Mouse (Mus musculus) left cerebral cortex, adult 2 months (tissue): Measurements from ENCODE around the gene Naa10. TPM values are rescaled to one million over a fixed set of nuclear protein-coding genes. Genes with fewer than 3 reads are reported as not detected.

Experiments used
- DNase-seq, 2 experiments: peaks; one replicate each; pipeline ENCODE4 v3.0.0; 2021 to 2022; ENCODE audit warnings: low spot score in 2 of 2, mixed read lengths in 1 of 2; ENCODE audit errors: extremely low spot score in 1 of 2
- H3K27ac ChIP-seq: fragments of 200-600 bp; 2 replicates; pipeline ENCODE4 v1.8.1; 2022
- H3K4me3 ChIP-seq: fragments of 200-600 bp; 2 replicates; pipeline ENCODE4 v1.8.1; 2022
- CTCF ChIP-seq: fragments of 200-600 bp; IDR thresholded peaks from 2 replicates; pipeline ENCODE4 v1.8.1; 2022; ENCODE audit warnings: antibody characterized with exemption, mild to moderate bottlenecking, moderate library complexity
- intact Hi-C: fragments of 180-260 bp; cut with DNase I; formaldehyde crosslinking; loops from one replicate; pipeline ENCODE4 v1.15.1; 2025
- total RNA-seq, 2 experiments: library from RNA; stranded (reverse); gene quantifications; 2 replicates each; pipeline ENCODE4 v1.2.3; 2021

The Naa10 gene
- total RNA-seq, 2 experiments from 2014 or later: 56.8 to 61.2 TPM

DNA sequence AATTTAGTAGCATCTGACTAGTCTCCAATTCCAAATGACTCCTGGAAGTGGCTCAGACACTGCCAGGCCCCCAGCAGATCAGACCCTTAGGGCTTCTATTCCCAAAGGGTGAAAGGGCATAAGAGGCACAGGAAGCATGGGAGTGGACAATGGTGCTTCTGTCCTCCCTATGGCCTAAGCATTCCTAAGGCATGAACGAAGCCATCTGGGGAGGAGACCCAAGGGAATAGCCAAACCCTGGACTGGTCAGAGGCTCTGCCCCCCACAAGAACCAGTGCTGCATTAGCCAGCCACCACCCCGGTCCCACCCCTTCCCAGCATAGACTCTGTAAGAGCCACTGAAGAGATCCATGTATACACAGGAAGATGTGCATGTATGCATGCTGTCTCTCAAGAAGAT, 45.9 kb downstream of the Naa10 start:
- H3K27ac ChIP-seq: no peak overlapping the region
- intact Hi-C loops: no loop called here
- no peak for TF ChIP-seq CTCF
- no peak for DNase-seq
- H3K4me3 ChIP-seq: no peak overlapping the region

DNA sequence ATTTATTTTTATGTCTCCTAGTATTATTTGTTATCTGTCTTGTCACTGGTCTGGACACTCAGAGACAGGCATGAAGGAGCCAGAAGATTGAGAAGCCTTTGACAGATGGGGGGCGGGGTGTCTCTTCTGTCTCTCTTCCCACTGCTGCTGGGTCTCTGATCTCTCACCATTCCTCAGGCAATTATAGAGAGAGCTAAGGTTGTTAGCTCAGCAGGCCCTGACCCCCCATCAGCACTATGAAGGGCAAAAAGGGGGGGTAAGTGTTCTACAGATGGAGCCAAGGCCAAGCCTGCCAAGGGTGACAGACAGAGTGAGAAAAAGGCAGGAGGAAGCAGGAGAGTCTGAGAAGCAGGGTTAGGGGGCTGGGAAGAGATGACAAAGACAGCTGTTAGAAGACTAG, 49.8 kb downstream of the Naa10 start:
- H3K4me3 ChIP-seq: no peak overlapping the region
- intact Hi-C loops: no loop called here
- H3K27ac ChIP-seq: no peak overlapping the region
- TF ChIP-seq CTCF: no peak
- DNase-seq: no peak

DNA sequence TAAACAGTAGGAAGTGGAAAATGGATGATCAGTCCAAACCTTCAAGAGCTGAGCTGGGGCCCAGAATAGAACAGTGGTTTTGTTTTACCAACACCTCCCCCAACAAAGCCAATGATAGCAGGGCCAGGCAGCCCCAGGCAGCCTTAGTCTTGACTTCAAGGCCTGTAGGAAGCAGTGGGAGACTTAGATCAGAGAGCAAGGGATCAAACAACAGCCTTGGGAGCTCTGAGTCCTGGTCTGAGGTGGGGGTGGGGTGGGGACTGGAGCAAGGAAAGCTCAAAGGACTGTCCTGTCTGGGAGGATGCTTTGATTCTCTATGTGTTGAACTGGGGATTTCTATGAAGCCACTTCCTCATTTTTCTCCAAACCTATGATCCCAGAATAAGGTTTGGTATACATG, 50.3 kb downstream of the Naa10 start:
- TF ChIP-seq CTCF: no peak
- DNase-seq: no peak
- Histone ChIP-seq H3K4me3 (no peak overlapping the region), H3K27ac (no peak overlapping the region)
- intact Hi-C loops: no loop called here

GRCm38 (mm10) chrX:73869334-73869733, 52.4 kb downstream of the Naa10 start:
- no peak for TF ChIP-seq CTCF
- intact Hi-C loops: no loop called here

GRCm38 (mm10) chrX:73867852-73868251, 53.9 kb downstream of the Naa10 start:
- intact Hi-C loops: no loop called here
- no peak overlapping the region for H3K4me3 ChIP-seq
- TF ChIP-seq CTCF: no peak
- no peak for DNase-seq
- no peak overlapping the region for H3K27ac ChIP-seq

More at GRCm38 (mm10) chrX:73869334-73869733, 52.4 kb downstream of the Naa10 start:
- DNase-seq: no peak
- Histone ChIP-seq H3K4me3 (no peak overlapping the region), H3K27ac (no peak overlapping the region)

DNA sequence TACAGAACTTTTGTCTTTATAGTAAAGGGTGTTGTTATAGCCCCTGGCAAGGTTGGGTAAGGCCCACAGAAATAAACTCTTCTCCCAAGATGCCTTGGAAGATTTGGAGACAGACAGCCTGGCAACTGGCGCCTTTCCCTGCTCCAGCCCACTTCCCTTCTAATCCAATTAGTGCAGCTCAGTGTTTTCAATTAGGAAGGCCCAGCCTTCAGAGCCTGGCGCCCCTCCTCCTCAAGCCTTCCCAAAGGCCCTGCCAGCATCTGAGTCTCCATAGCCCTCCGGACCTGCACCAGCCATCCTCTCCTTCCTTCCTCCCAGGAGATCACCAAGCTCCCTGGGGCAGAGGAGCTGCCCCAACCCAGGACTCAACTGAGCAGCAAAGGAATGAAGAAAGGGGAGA, 54.5 kb downstream of the Naa10 start:
- no peak for TF ChIP-seq CTCF
- DNase-seq: no peak
- intact Hi-C loops: no loop called here

More for the DNA sequence above, 54.5 kb downstream of the Naa10 start:
- Histone ChIP-seq H3K27ac (no peak overlapping the region), H3K4me3 (no peak overlapping the region)

Other genes with a start within 250 kb of the Naa10 start
- gene Slc6a8, start 248.8 kb downstream of the Naa10 start, total RNA-seq: 100 to 1,000 TPM in 1 of 2 experiments, 10 to 100 TPM in 1; 98.4 to 119 TPM
- 10 to 100 TPM; 74.8 to 90.1 TPM for gene Bcap31, start 205.8 kb downstream of the Naa10 start, total RNA-seq
- 10 to 100 TPM; 11.3 to 12.3 TPM for gene Abcd1, start 205.3 kb downstream of the Naa10 start, total RNA-seq
- 1 to 10 TPM; 7.2 to 8.5 TPM for gene Plxnb3, start 164.9 kb downstream of the Naa10 start, total RNA-seq
- 1 to 10 TPM; 8.0 to 8.1 TPM for gene Srpk3, start 147.5 kb downstream of the Naa10 start, total RNA-seq
- gene Idh3g, start 135.0 kb downstream of the Naa10 start, total RNA-seq: 100 to 1,000 TPM; 194 to 201 TPM
- gene Ssr4, start 134.9 kb downstream of the Naa10 start, total RNA-seq: 10 to 100 TPM; 91.1 to 91.2 TPM
- 100 to 1,000 TPM; 110 to 119 TPM for gene Pdzd4, start 97.0 kb downstream of the Naa10 start, total RNA-seq
- gene Avpr2, start 29.8 kb downstream of the Naa10 start, total RNA-seq: not detected
- 100 to 1,000 TPM; 150 to 161 TPM for gene L1cam, start 25.8 kb downstream of the Naa10 start, total RNA-seq
- gene Arhgap4, start 74 bp downstream of the Naa10 start, total RNA-seq: 1 to 10 TPM; 4.1 to 6.1 TPM
- gene Renbp, start 8.9 kb upstream of the Naa10 start, total RNA-seq: 1 to 10 TPM; 5.2 to 6.0 TPM
- 10 to 100 TPM; 74.7 to 75.1 TPM for gene Hcfc1, start 44.4 kb upstream of the Naa10 start, total RNA-seq
- 10 to 100 TPM; 47.9 to 54.2 TPM for gene Irak1, start 102.0 kb upstream of the Naa10 start, total RNA-seq
- 1 to 10 TPM in 1 of 2 experiments, under 1 TPM in 1; 0.66 to 1.6 TPM for gene Opn1mw, start 205.5 kb upstream of the Naa10 start, total RNA-seq
- gene Mecp2, start 213.4 kb upstream of the Naa10 start, total RNA-seq: 10 to 100 TPM; 85.0 to 89.3 TPM
- not detected for gene Tex28, start 245.9 kb upstream of the Naa10 start, total RNA-seq